Mouse (Mus musculus) frontal cortex, postnatal 25 days (tissue): ENCODE results near the gene Fndc3b.
A peak's percentile ranks its signal among the peaks of the same experiment; 100 is the strongest.

Experiments
- DNase-seq, 2 experiments: peaks; one replicate each; pipeline ENCODE4 v3.0.0; 2022; ENCODE audit warnings: low spot score in 2 of 2

The Fndc3b gene

DNA sequence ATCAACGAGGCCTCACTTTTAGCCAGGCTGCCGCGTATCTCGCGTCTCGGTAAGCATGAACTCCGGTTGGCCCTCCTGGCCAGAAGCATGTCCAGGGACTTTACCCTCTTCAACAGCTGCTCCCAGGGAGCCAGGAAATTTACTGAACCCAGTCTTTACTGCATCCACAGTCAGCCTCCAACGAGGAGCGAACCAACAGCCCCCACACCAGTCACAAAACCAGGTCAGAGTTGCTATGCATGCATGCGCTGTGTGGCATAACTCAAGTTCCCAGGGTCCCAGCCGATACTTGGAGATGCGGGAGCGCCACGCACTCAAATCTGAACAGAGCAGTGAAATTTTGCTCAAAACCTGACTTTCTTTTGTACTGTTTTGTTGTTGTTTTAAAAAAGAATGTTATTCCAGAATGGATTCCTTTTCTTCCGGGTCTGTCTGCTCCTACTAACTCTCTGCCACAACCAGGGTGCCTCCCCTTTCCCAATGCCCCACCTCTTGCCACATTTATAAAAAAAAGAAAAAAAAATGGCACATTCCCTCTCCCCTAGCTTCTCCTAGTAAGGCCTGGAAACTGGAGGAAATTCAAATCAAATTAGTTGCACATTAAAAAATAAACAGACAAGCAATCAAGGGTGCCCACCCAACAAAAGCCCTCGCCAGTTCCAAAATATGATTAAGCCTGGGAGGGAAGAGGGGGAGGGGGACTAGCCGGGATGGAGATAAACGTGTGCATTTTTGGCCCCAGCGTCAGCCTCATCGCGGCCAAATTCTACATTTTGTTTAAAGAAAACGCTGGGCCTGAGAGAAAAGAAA, 1.8 kb downstream of the Fndc3b start:
- DNase-seq: no peak

DNA sequence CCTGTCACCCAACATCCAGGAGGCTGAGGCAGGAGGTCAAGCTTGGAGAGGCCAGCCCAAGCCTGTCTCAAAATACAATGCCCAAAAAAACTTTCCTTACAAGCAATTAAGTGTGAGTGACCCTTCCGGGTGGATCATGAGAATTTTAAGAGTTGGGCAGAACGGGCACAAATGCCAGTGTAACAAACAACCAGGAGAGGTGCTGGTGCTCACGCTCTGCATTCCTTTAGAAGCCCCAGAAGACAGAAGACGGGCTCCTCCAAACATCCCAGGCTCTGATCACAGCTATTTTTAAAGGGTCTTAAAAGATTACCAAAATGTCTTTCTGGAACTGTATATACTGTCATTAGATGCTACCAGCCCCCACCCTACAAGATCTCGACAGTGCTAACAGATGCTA, 2.5 kb downstream of the Fndc3b start:
- no peak for DNase-seq

DNA sequence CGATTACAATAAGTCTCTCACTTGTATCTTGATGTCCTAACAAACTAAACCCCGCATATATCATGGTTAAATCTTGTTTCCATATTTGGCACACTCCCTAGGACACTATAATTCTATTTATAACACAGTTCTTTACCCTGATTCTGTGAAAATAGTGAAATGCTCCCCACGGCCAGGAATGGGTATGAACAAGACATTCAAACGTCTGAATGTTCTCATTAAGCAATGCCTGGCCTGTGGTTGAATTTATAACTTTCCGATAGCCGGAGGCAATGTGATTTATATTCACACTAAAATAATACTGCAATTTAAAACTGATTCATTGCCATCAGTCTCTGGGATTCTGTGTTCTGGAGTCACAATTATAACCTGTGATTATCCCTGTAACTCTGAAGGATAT, 5.3 kb downstream of the Fndc3b start:
- DNase-seq: no peak

DNA sequence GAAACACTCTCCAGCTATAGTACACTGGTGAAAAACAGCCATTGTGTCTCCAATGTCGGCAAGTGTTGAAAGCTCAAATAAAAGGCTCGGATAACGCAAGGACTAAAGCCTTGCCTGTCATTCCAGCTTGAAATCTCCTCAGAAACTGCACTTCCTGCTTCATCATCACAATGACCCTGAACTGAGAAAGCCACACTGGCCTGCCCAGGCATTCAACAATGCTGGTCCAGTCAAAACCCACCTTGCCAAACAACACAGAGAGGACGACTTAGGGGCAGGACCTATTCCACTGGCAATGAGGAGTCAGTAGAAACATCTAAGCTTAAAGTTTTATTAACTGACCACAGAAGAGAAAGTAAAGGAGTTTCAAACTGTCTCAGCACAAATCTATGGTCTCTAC, 6.1 kb downstream of the Fndc3b start:
- no peak for DNase-seq

DNA sequence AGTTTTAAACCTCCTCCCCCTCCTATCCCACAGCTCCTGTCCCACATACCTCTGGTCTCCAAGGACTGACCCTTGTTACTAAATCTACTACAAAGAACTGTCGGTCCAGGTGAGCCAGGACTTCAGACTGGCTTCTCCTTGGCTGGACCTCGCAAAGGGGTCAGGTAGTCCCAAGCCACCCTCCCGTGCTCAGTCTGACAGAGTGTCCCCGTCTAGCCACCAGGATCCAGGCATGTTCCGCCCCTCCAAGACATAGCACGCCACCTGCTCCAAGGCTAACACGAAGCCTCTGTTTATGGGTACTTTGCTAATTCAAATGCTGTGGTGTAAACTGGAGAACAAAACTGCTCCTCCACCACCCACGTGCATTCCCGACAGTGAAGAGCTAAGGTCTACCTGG, 6.5 kb downstream of the Fndc3b start:
- no peak for DNase-seq

DNA sequence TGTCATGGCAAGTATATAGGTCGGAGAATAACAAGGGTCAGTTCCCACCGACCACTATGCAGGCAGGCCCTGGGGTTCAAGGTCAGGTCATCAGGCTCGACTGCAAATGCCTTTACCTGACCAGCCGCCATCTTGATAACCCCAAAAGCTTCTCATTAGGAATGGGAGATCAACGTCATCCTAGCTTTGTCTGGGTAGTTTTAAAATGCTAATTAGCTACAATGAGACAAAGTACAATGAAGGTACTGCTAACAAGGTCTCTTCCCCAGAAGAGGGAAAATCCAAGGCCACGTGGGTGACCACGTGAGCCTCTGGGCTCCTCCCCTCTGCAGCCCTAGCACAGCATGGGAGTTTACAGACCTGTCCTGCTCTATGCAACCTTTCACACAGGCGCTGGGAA, 7.6 kb downstream of the Fndc3b start:
- DNase-seq: no peak

DNA sequence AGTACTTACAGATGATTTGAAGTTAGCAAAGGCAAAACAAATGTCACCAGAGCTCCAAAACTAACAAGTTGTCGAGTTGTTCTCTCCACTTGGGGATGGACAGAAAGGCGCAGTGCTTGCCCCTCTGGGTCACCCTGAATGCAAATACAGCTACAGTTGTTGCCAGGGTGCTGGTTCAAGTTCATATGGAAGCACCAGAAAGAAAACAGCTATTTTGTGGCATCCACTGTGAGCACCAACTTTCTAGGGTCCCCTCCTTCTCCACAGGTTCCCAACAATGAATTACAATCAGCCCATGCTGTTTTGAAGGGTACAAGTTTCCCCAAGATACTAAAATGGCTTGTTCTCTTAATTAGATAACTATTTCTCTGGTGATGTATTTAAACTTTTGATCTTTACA, 8.0 kb downstream of the Fndc3b start:
- DNase-seq: no peak

DNA sequence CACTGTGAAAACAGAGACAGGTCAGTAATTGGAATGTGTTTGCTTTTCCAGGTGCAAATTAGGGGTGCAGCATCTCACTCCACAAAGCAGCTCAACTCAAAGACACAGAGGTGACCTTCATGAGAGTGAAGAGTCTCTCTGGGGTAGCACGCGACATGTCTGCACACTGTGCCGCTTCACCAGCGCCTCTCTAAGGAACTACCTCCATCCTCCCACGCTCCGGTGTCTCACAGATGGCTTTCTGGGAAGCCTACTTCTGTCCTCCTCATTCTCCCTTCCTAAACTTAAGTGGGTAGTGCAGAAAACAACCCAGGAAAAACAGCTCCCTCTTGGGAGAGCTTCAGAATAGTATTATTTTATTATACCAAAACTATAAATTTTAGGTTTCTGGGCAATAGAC, 12.4 kb downstream of the Fndc3b start:
- peak in 1 of 2 experiments; percentile 42 for DNase-seq

DNA sequence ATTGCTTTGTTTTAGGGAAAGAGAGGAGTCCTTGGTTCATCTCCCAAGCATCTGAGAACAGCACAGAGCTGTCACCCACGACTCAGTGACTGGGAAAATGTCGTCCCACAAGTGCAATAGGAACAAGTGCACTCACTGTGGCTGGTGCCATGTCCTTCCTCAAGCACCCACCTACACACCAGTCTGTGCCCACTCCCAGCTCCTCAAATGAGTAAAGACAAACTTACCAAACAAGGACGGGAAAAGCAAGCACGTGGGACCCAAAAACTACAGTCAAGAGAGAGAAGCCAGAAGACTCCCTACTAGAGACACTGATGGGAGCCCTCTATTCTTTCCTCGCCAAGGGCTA, 14.7 kb downstream of the Fndc3b start:
- no peak for DNase-seq

DNA sequence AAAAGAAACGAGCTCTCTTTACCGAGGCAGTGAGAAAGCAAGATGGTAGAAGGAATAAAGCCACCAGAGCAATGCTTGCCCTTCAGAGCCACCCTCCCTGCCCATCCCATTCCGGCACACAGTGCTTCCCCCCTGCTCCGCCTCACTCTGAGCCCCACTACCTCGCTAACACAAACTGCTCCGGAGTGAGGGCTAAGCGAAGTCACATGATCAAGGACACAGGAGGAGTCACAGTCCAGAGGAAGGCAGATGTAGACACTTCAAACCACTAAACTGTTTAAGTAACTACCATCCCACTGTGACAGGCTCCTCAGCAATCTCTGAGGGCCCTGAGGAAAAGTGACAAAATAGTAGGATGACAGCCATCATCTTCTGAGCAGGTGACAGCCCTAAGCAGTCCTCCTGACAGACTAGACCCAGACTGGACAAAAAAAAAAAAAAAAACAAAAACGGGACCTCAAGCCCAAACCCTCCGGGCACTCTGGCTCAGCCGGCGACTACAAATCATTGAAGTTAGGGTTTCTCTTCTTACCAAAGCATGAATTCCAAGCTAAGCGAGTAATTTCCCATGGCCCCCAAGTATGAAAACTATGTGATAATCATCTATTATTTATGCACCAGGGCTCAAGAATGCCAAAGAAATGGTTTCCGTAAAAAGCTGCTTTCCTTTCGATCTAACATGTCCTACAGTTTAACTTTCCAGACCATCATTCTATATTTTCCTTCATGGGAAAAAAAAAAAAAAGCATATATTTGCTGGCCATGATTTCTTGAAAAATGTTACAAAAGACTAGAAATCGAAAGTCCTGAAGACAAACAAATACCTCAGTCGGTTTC, 15.3 kb downstream of the Fndc3b start:
- no peak for DNase-seq

DNA sequence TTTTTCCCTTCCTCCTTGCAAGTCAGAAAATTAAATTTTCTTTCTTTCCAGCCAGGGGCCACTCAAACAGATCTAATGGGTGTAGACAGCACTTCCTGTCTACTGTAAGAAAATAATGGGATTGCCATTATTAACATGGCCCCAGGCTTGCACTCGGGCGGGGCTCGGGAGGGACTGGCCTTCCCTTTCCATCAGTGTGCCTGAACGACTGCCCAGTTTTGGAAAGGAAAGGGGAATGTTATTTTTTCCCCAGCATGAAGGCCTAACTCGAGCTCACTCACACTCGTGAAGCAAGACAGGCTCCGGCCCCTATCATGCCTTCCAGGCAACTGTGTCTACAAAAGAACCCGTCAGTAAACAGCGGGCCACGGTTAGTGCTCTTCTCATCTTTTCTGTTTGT, 16.5 kb downstream of the Fndc3b start:
- no peak for DNase-seq

DNA sequence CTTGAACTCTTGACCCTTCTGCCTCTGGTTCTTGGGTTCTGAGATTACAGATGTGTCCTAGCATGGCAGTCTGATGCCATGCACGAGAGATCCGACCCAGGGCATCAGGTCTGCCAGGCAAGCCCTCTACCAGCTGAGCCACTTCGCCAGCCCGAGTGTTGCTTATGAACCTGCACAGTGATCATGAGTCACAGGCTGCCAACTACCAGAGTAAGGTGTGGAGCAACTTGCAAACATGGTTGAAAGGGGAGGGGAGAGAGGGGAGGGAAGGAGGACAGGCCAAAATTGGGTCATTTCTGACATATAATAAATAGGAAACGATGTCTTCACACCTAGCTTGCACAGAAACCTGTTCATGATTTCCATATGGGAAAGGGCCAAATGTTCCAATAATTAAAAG, 17.0 kb downstream of the Fndc3b start:
- DNase-seq: no peak

DNA sequence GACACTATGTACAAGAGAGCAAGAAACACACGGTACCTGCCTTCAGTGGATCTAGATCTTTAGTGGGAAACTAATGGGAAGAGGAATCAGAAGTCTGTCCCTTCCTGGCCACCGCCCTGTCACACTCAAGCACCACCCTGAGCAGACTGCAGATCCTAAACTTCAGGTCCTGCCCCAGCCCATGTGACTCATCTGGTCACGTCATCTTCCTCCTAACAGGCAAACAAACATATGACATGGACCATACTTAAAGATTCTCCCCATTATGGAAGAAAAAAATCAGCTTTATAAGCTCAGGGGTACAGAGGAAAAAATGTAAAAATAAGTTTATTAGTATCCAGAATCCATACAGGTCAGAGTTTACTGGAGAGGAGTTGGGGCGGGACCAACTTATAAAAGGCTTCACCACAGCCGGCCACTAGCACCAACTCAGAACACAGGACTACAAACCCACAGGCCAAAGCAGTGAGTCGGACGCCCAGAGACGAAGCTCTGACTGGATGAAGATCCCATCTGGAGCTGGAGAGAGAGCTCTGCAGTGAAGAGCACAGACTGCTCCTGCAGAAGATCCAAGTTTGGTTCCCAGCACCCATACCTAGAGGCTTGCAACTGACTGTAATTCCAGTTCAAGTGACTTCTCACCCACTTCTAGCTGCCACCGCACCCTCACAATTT, 19.5 kb downstream of the Fndc3b start:
- DNase-seq: no peak

DNA sequence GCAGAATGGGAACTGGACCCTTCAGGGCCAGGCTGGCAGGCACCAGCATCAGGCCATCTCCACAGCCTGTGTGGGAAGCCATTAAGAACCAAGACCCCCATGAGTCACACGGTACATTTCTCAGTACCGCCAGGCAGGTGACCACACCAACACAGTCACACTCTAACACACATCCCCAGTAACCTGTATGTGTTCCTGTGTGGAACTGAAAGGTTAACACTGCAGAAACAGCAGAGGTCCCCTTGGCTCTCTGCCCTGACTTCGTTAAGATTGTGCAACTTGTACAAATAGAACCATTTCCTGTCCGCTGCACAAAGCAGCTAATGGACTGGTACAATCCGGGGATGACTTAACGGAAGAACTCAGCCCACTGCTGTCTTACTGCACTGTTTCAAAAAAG, 21.1 kb downstream of the Fndc3b start:
- DNase-seq: no peak

DNA sequence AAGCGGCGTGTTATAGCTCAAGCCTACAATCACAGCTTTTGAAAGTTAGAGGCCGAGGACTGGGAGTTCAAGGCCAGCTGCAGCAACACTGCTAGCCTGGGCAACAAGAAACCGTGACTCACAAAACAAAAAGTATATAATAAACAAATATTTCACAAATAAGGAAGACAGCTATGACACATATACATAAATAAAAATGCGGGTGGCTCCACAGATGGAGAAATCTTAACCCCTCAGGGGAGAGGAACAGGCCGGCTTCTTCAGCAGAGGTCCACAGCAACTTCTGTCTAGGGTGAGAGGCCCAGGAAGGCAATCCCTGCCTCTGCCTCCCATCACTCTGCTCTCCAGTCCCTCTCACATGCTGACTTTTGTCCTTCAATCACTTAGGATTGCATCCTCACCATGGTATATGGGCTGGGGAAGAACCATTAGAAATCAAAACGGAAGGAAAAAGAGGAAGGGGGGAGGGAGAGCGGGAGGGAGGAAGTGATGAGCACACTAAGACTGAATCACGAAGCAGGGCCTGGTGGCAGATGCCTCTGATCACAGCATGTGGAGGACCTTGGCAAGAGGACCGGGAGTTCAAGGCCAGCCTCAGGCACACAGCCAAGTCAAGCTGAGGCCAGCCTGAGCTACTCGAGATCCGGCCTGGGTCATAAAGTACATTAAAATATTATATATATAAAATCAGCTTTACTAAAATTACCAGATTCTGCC, 21.8 kb downstream of the Fndc3b start:
- no peak for DNase-seq

DNA sequence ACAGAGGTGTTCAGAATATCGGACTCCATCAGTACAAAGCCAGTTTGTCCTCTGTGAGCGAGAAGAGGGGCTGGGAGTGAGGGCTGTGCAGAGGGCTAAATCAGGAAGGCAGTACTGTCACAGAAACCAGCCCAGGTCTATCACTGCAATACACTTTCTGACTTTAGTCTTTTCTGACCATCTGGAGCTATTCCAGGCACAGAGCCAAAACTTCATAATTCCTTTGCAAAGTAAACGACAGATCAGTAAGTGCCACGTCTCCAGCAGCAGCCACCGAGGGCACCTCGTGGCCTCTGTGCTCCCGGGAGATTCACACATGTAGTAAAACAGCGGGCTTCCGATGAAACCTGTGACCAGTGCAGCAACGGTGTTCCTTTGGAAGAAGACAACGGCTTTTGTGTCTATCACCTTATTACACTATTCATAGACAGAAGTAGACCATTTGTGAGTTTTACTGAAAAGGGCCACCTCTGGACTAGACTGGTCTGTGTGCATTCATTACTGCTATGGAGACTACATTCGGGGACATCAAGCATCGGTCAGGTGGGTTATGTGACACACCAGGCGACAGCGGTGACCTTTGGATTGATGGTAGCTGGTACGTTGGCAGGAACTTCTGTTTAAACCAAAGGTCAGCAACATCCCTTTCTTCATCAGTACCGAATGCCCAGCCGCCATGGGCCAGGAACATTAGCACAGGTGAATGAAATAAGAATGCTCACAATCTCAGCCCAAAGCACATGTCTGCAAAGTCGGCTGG, 24.2 kb downstream of the Fndc3b start:
- DNase-seq: no peak

DNA sequence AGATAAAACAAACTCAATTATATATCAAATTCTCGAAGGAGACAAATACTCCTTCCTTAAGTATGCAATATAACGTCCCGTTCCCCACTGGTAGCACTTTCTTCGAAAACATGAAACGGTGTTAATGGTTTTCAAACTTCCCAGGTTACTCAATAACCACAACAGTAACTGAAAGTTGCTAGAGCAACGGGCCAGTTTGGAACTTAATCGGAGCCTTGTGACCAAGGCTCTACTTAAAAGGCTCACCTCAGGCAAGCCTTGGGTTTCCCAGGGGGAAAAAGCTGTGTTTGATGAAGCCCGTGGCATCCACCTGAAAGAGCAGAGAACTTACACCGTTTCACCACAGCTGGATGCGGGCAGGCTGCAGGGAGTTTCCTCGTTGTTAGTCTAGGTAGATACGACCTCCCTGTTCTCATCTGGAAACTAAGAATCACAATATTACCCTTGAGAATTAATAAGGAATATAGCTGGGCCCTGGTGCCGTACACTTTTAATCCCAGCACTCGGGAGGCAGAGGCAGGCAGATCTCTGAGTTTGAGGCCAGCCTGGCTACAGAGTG, 25.4 kb downstream of the Fndc3b start:
- no peak for DNase-seq

DNA sequence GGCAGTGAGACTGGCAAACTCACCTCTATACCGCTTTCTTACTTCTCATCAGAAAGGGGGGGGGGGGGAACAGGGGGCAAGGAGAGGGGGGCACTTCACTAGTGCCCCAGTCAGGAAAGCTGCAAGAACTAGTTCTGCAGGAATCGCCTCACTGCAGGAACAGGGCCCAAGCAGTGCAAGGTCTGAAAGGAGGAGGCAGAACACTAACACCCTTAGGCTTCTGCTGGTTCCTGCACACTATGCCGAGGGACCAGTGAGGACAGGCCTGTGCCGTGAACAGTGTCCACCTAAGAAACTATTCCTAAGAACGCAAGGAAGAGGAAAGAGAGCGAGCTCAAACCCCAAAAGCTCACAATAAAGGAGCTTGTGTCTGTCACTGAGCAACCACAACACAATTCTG, 26.0 kb downstream of the Fndc3b start:
- no peak for DNase-seq

DNA sequence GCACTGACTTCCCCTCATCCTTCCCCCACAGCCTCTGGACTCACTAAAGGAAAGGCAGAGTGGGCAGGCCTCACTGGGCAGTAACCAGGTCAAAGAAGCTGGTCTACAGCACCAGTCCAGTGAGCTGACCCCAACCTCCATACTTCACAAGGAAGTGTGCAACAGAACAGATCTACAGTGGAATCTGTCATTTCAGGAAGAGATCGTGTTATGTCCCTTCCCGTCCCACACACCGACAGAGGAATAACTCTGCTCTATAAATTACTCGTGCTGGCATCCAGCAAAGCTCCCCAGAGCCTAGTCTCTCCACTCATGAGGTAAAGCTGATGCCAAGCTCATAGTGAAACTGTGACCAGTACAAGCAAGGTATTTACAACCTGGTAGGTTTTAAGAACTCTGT, 27.7 kb downstream of the Fndc3b start:
- DNase-seq: no peak

DNA sequence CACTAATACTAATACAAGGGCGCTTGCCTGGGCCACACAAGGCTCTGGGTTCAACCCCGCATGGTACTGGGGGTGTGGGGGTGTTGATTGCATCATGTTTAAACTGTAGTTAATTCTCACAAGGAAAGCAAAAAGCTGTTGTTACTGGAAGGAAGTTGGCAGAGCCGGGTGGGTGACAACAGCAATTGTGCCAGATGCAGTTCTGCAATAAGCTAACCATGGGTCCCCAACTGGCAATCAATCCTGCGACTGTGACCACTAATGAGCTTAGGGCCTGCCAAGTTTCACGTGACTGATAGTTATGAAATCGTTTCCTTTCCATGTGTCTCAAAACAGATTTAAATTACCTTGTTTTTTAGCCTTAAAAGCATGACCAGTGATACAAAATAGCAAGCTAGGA, 33.5 kb downstream of the Fndc3b start:
- DNase-seq: no peak

DNA sequence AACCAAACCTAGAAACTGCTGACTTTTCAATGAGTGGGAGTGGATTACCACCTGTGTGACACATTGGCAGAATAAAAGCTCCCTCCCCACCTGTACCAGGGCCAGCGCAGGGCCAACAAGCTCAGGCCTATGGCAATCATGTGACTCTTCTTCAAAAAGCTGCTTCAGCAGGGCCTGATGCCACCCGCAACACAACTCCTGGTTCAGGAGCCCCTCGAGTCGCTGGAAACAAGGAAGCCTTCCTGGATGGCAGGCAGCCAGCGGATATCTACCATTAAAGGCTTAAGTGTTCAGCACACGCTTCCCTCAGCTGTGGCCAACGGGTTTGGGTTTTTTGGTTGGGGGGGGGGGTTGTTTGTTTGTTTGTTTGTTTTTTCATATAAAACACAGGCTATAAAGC, 37.4 kb downstream of the Fndc3b start:
- no peak for DNase-seq
